Mouse (Mus musculus): ENCODE measurements around the gene Atp6v0a1. TPM values are rescaled to one million over a fixed set of nuclear protein-coding genes. Genes with fewer than 3 reads are reported as not detected.

Atp6v0a1 gene
- polyA plus RNA-seq, 1 experiment from 2014 or later = 157 TPM

DNA sequence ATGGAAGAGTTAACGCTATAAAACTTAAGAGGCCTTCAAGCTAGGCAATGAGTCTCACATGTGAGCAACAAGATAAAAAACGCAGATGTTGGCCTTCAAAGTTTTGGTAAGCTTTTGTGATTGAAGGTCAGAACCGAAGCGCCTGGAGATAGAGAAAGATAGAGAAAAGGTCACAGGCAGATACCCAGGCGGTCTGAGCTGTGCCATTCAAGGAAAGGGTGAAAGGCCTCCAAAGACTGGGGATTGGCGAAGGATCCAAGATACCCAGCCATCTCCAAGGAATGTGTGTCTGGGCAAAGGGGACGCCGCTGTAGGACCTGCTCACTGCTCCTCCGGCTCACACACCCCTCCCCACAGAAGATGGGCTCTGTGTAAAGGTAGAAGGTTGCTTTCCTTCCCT, 55.8 kb downstream of the Atp6v0a1 start:
- Histone ChIP-seq H3K9ac (no peak overlapping the region), H3K4me2 (no peak overlapping the region), H3K9me3 (no peaks in the 10 kb centered on the region), H3K4me1 (replicated peaks) (peaks cover 19% of the 10 kb centered on the region), H3K27ac (replicated peaks) (no peak overlapping the region; the same call in 1 of the 2 replicates), H3K27me3 (no peaks in the 10 kb centered on the region), H3K36me3 (peaks cover 20% of the 10 kb centered on the region), H3K4me3 (no peak overlapping the region)
- no peak for ATAC-seq (ENCODE audit: low FRiP score, low read depth)
- 91% methylated on average over 9 of the region's 9 CpGs for WGBS

DNA sequence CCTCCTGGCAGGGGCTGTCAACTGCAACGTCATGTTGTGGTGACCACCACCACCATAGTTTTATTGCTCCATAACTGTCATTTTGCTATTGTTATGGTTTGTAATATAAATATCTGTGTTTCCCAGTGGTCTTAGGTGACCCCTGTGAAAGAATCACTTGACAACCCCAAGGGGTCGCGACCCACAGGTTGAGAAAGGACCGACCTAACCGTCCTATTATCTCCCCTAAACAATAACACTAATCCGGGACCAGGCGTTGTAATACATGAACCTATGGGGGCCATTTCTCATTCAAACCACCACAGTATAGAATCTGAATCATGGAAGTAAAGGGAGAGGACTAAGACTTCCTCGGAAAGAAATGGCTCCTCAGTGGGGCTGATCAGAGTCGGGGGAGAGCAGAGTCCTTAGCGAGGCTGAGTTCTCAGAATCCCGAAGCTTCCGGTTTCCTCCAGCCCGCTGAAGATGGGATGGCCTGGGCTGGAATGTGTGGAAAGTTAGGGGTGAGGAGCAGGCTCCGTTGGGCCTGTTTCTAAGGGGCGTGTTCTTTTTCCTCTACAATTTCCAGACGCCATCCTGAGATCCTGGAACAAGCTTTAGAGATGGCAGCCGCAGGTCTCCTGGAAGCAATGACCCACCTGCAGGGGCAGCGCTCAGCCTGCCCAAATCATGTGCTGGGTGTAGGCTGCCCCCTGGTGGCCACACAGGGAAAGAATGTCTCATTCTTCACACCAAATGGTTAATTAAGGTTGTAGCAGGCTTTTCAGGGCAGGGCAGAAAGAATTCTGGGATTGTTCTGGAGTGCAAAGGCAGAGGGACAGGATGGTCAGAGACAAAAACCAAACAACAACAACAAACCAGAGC, 57.5 kb downstream of the Atp6v0a1 start:
- WGBS = 22% methylated on average over 18 of the region's 18 CpGs
- ATAC-seq (ENCODE audit: low FRiP score, low read depth) = no peak
- H3K27me3 ChIP-seq = no peaks in the 10 kb centered on the region
- peaks cover 28% of the 10 kb centered on the region for H3K4me1 ChIP-seq (replicated peaks)
- no peak overlapping the region for H3K9ac ChIP-seq
- H3K4me2 ChIP-seq = peak overlapping the region; percentile 56
- peak overlapping the region; percentile 46; the same call in 1 of the 2 replicates for H3K27ac ChIP-seq (replicated peaks)
- H3K36me3 ChIP-seq = peaks cover 14% of the 10 kb centered on the region
- H3K4me3 ChIP-seq = peak overlapping the region; percentile 26
- H3K9me3 ChIP-seq = no peaks in the 10 kb centered on the region

DNA sequence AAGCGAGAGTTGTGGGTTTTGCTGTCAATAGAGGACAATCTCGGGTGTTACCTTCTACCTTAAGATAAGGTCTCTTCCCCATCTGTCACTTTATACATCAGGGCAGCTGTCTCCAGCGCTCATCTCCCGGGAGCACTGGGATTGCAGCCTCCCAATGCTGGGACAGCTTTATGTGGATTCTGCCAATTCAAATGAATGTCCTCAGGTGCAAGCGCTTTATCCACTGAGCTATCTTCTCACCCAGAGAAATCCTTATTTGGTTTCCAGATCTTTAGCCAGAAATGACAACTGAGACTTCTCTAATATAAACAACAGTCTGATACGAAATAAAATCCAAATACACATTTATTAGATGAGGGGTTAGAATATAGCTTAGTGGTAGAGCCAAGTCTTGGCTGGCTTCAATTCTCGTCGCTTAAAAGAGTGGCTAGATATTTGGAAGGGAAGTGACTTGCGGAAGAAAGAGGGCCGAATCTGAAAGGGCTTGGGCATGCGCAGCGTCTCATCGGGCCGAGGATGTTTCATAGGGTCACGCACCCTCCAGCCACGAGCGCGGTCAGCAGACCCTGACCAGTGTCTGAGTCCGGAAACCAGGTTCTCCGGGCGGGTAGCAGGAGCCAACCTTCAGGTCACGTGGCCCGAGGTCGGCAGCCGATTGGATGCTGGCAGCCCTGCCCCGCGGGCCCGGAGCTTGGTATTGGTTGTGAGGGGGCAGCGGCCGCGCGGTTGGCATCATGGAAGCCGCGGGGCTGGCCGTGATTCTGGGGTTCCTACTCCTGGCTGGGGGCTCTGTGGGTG, 60.3 kb downstream of the Atp6v0a1 start, which contains the start of gene Naglu:
Gene Naglu (plus strand): TSS at position 622 of the 798 bp plus-strand sequence.
- H3K27ac ChIP-seq (replicated peaks) = peak within 1 kb of the TSS; percentile 85
- 4% methylated on average over 35 of the region's 35 CpGs for WGBS
- H3K27me3 ChIP-seq = no peaks in the 10 kb centered on the region
- peak within 1 kb of the TSS; percentile 77 for H3K4me2 ChIP-seq
- peaks cover 24% of the 10 kb centered on the region for H3K4me1 ChIP-seq (replicated peaks)
- H3K36me3 ChIP-seq = no peaks in the 10 kb centered on the region
- peak within 1 kb of the TSS; percentile 80 for H3K4me3 ChIP-seq
- peak within 1 kb of the TSS; percentile 66 for H3K9ac ChIP-seq
- H3K9me3 ChIP-seq = no peaks in the 10 kb centered on the region
- peak; percentile 89 for ATAC-seq (ENCODE audit: low FRiP score, low read depth)

DNA sequence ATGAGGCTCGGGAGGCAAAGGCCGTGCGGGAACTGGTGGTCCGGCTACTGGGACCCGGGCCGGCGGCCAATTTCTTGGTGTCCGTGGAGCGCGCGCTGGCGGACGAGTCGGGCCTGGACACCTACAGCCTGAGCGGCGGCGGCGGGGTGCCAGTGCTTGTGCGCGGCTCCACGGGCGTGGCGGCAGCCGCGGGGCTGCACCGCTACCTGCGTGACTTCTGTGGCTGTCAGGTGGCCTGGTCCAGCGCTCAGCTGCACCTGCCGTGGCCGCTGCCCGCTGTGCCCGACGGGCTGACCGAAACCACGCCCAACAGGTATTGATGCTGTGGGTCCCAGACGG, 60.9 kb downstream of the Atp6v0a1 start:
- Histone ChIP-seq H3K27ac (replicated peaks) (peak overlapping the region; percentile 85), H3K4me1 (replicated peaks) (peaks cover 24% of the 10 kb centered on the region), H3K36me3 (no peaks in the 10 kb centered on the region), H3K27me3 (no peaks in the 10 kb centered on the region), H3K9me3 (no peaks in the 10 kb centered on the region), H3K4me3 (peak overlapping the region; percentile 80), H3K4me2 (peak overlapping the region; percentile 77), H3K9ac (peak overlapping the region; percentile 66)
- WGBS = under 1% methylated on average over 36 of the region's 36 CpGs
- ATAC-seq (ENCODE audit: low FRiP score, low read depth) = peak; percentile 74

DNA sequence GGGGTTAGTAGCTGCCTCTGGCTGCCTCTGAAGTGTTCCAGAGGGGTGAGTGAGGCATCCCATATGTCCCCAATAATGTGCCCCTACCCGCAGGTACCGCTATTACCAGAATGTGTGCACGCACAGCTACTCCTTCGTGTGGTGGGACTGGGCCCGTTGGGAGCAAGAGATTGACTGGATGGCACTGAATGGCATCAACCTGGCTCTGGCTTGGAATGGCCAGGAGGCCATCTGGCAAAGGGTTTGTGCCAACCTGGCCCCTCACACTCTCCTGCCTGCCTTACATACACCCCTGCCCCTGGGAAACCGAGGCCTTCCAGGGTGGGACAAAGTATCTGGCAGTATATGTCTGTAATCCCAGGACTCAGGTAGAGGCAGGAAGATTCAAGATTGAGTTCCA, 61.7 kb downstream of the Atp6v0a1 start:
- Histone ChIP-seq H3K9me3 (no peaks in the 10 kb centered on the region), H3K4me3 (peak overlapping the region; percentile 80; the same call in 1 of the 2 replicates), H3K27ac (replicated peaks) (no peak overlapping the region), H3K36me3 (no peaks in the 10 kb centered on the region), H3K4me2 (peak overlapping the region; percentile 77), H3K27me3 (no peaks in the 10 kb centered on the region), H3K9ac (peak overlapping the region; percentile 66; the same call in 1 of the 2 replicates), H3K4me1 (replicated peaks) (peaks cover 24% of the 10 kb centered on the region)
- 64% methylated on average over 6 of the region's 6 CpGs for WGBS
- peak; percentile 9; the same call in 1 of the 2 replicates for ATAC-seq (ENCODE audit: low FRiP score, low read depth)

DNA sequence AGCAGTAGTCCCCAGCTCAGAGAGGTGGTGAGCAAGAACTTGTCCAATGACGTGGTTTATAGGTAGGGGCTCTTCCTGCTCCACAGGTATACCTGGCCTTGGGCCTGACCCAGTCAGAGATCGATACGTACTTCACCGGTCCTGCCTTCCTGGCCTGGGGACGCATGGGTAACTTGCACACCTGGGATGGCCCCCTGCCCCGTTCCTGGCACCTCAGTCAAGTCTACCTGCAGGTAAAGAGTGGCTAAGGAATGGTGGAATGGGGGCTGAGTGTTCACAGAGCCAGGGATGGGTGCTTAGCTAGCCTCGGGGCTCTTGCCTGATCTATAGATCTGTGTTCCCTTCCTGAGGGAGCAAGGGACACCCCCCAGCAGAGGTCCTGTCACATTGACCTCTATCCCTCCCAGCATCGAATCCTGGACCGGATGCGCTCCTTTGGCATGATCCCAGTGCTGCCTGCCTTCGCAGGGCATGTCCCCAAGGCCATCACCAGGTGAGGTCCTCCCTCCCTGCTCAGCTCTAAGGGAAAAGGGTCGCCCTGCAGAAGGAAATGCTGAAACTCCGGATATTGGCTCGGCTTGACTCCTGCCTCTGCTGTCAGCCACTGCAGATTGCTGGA, 62.7 kb downstream of the Atp6v0a1 start:
- no peak for ATAC-seq (ENCODE audit: low FRiP score, low read depth)
- Histone ChIP-seq H3K9me3 (no peaks in the 10 kb centered on the region), H3K4me2 (no peak overlapping the region), H3K36me3 (no peaks in the 10 kb centered on the region), H3K9ac (no peak overlapping the region), H3K4me1 (replicated peaks) (peaks cover 20% of the 10 kb centered on the region), H3K27me3 (peaks cover 3% of the 10 kb centered on the region), H3K4me3 (no peak overlapping the region), H3K27ac (replicated peaks) (no peak overlapping the region)
- 82% methylated on average over 14 of the region's 14 CpGs for whole genome bisulfite sequencing

DNA sequence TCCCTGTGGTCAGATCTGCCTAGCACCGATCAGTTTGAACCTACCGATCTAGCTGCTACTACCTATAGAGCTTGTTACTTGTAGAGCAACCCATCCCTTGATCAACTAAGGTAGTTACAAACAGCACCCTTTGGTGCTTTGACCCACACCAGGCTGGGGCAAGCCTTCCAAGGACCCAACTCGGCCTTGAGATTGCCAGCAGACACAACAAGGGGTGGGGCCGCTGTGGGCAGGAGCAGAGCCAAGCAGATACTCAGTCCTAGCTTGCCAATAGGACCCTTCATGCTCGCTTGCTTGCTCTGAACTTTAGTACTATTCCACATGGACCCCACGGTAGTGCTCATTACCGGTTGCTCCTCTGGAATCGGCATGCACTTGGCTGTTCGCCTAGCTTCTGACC, 68.9 kb downstream of the Atp6v0a1 start, which contains the start of gene Hsd17b1:
Gene Hsd17b1 (plus strand): TSS at position 291 of the 400 bp plus-strand sequence.
- H3K9me3 ChIP-seq = no peaks in the 10 kb centered on the region
- H3K4me2 ChIP-seq = no peak within 1 kb of the TSS
- ATAC-seq (ENCODE audit: low FRiP score, low read depth) = no peak
- H3K27ac ChIP-seq (replicated peaks) = no peak within 1 kb of the TSS
- H3K9ac ChIP-seq = no peak within 1 kb of the TSS
- peaks cover 20% of the 10 kb centered on the region for H3K4me1 ChIP-seq (replicated peaks)
- H3K4me3 ChIP-seq = no peak within 1 kb of the TSS
- H3K27me3 ChIP-seq = peaks cover 43% of the 10 kb centered on the region
- WGBS = 72% methylated on average over 9 of the region's 9 CpGs
- no peaks in the 10 kb centered on the region for H3K36me3 ChIP-seq

DNA sequence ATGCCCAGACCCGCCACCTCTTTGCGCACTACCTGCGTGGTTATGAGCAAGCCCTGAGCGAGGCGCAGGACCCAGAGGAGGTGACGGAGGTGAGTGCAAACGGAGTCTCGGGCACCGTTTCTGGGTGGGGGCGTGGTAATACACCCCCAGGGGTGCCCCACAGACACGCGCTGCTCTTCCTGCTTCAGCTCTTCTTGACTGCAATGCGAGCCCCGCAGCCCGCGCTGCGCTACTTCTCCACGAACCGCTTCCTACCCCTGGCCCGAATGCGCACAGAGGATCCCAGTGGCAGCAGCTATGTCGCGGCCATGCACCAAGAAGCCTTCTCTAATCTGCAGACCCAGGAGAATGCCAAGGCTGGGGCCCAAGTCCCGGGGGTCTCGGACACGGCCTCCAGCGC, 70.5 kb downstream of the Atp6v0a1 start:
- no peaks in the 10 kb centered on the region for H3K36me3 ChIP-seq
- H3K9ac ChIP-seq = no peak overlapping the region
- no peaks in the 10 kb centered on the region for H3K9me3 ChIP-seq
- peak overlapping the region; percentile 31 for H3K4me2 ChIP-seq
- no peak for ATAC-seq (ENCODE audit: low FRiP score, low read depth)
- no peak overlapping the region for H3K27ac ChIP-seq (replicated peaks)
- WGBS = 4% methylated on average over 27 of the region's 27 CpGs
- peaks cover 43% of the 10 kb centered on the region for H3K27me3 ChIP-seq
- 0 out of 2 replicates have a peak overlapping the region, but pooled peaks have one; percentile 7 for H3K4me3 ChIP-seq
- peaks cover 31% of the 10 kb centered on the region for H3K4me1 ChIP-seq (replicated peaks)

DNA sequence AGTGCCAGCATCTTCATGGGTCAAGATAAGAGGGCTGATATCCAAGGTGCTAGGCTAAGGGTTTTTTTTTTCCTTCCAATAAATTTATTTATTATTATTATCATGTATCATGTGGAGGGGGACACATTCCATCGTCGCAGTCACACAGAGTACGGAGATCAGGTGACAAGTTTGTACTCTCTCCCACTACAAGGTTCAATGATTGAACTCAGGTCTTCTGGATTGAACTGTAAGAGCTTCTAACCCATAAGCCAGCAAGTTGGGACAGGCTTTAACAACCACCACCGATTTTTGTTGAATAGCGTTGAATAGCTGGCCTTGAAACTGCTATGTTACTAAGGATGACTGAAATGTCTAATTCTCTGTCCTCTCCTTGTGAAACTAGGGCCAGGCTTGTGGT, 71.2 kb downstream of the Atp6v0a1 start:
- no peak overlapping the region for H3K4me2 ChIP-seq
- no peak overlapping the region for H3K27ac ChIP-seq (replicated peaks)
- 60% methylated on average over 5 of the region's 5 CpGs for WGBS
- H3K4me3 ChIP-seq = no peak overlapping the region
- H3K9me3 ChIP-seq = no peaks in the 10 kb centered on the region
- no peak overlapping the region for H3K9ac ChIP-seq
- H3K4me1 ChIP-seq (replicated peaks) = peaks cover 31% of the 10 kb centered on the region
- H3K27me3 ChIP-seq = peaks cover 43% of the 10 kb centered on the region
- ATAC-seq (ENCODE audit: low FRiP score, low read depth) = no peak
- no peaks in the 10 kb centered on the region for H3K36me3 ChIP-seq

DNA sequence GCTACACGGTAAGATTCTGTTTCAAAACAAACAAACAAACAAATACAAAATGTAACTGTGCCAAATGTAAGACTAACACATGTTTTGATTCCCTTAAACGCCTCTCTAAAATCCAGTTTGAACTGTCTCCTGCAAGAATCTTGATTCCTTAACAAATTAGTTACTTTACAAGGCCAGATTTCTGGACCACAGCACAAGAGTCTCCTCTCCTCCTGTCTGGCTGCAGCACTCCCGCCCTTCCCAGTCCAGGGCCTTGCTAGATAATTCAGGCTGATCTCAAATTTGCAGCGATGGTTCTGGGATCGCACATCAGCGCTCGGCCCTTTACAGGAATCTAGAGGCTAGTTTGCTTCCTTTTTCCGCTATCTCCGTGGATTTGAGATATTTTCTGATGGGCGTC, 72.4 kb downstream of the Atp6v0a1 start:
- no peaks in the 10 kb centered on the region for H3K36me3 ChIP-seq
- peak overlapping the region; percentile 62 for H3K4me3 ChIP-seq
- H3K4me1 ChIP-seq (replicated peaks) = peaks cover 44% of the 10 kb centered on the region
- H3K9me3 ChIP-seq = no peaks in the 10 kb centered on the region
- no peak for ATAC-seq (ENCODE audit: low FRiP score, low read depth)
- 4% methylated on average over 10 of the region's 10 CpGs for WGBS
- peaks cover 43% of the 10 kb centered on the region for H3K27me3 ChIP-seq
- H3K9ac ChIP-seq = peak overlapping the region; percentile 39
- peak overlapping the region; percentile 92 for H3K27ac ChIP-seq (replicated peaks)
- peak overlapping the region; percentile 97 for H3K4me2 ChIP-seq

DNA sequence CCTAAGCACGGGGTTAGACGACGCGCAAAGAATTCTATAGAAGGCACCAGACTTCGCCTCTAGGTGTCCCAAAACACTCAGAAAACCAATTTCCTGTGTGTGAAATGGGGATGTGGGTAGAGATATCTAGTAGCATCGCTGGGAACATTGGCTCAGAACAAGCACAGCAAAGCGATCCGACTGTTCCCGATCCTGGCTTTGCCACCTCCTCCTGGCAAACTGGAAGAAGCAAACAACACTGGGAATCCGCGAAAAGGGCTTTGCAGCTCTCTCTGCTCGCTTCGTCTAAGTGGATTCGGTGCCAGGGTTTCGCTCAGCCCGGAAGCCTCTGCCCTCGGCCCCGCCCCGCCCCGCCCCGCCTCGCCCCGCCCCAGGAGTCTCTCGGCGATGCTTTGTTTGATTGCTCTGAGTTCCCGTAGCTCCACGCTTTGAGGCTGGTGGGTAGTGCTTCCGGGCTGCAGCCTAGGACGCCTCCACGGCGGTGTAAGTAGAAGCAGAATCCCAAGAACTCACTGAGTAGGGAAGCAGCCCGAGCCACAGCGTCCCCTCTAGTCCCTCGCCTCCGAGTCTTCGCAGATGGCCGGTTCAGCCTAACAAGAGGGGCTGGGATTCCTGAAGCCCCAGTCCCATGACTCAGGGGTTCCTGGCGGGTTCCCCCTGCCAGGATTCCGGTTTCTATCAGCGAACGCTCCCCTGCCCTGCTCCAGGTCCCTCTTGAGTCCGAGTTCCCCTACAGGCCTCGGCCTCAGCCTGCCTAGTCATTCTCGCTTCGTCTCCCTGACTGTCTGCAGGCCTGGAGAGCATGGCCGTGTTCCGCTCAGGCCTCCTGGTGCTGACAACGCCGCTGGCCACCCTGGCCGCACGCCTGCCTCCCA, 73.2 kb downstream of the Atp6v0a1 start, which contains the start of gene Coasy:
Gene Coasy (plus strand): TSS at position 358 of the 875 bp plus-strand sequence.
- peak within 1 kb of the TSS; percentile 97 for H3K4me2 ChIP-seq

More for the DNA sequence above, 73.2 kb downstream of the Atp6v0a1 start, which contains the start of gene Coasy:
- Histone ChIP-seq H3K9ac (peak within 1 kb of the TSS; percentile 78), H3K27me3 (peaks cover 35% of the 10 kb centered on the region), H3K36me3 (no peaks in the 10 kb centered on the region), H3K4me1 (replicated peaks) (peaks cover 45% of the 10 kb centered on the region), H3K9me3 (no peaks in the 10 kb centered on the region), H3K4me3 (peak within 1 kb of the TSS; percentile 62), H3K27ac (replicated peaks) (peak within 1 kb of the TSS; percentile 92)
- WGBS = under 1% methylated on average over 51 of the region's 51 CpGs
- peak; percentile 90 for ATAC-seq (ENCODE audit: low FRiP score, low read depth)

All from hindbrain, embryonic 15.5 days (tissue).